Mouse (Mus musculus): ENCODE results near the gene Invs.

DNA sequence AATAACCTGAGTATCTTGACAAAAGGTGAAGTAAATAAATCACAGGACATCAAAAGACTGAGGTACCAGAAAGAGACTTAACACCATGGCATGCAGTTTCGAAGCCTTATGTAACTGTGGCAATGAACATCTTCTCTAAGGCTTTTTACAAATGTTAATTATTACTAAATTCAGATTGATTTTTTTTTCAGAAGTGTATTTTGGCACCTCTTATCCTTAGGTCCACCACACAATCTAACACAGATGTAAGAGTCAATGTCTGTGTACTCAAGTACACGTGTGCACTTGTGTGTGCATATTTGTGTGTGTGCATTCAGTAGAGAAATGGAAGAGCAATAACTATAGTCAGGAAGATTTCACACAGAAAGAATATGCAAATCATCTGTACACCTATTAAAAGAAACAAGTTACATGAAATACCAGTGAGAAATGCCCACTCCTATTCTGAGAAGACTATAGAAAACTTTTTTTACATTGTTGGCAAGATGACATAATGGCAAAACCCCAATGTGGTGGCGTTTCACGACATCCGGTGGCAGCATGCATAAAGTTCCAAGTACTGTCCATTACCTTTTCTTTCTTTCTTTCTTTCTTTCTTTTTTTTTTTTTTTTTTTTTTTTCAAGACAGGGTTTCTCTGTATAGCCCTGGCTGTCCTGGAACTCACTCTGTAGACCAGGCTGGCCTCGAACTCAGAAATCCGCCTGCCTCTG, 6.3 kb upstream of the Invs start:
- TF ChIP-seq CTCF (IDR thresholded peaks at IDR 0.05; ENCODE audit: low read depth): no peak
- no peak for TF ChIP-seq EP300 (optimal IDR thresholded peaks at IDR 0.05)

All from stomach, postnatal 0 days (tissue).